Mouse (Mus musculus) heart, adult 18-20 months (tissue): ENCODE data around the gene Plk4. TPM values are rescaled to one million over a fixed set of nuclear protein-coding genes. Genes with fewer than 3 reads are reported as not detected.
"Not testable (repeated sequence)": the region's sequence is repeated elsewhere in the genome, so short reads cannot be mapped to it uniquely, and the experiment has no call there.

Source experiments
- DNase-seq, 2 experiments: peaks; one replicate each; pipeline ENCODE4 v3.0.0; 2021 to 2022; ENCODE audit warnings: mixed read lengths in 1 of 2
- long read RNA-seq, 2 experiments: library from polyadenylated mRNA; stranded (forward); transcript quantifications; one replicate each; pipeline ENCODE4 v2.0.0; 2021
- total RNA-seq, 2 experiments: library from RNA; stranded (reverse); gene quantifications; 2 replicates each; pipeline ENCODE4 v1.2.3; 2021

Plk4 gene
- 1 to 10 TPM in 1 of 2 experiments, under 1 TPM in 1; 0.84 to 2.5 TPM for total RNA-seq
- long read RNA-seq, experiment 1, partial matches to known transcripts: 0 of 2 reads
- long read RNA-seq, experiment 1, other reads (novel, unspliced or antisense): 0 of 2 reads
- long read RNA-seq, experiment 2, partial matches to known transcripts: 0 of 1 reads
- long read RNA-seq, experiment 2, other reads (novel, unspliced or antisense): 0 of 1 reads

GRCm38 (mm10) chr3:40799530-40800372, at the start of gene Plk4:
Gene Plk4 (plus strand): TSS chr3:40800019.
- DNase-seq: peak; percentile 98

- no peak for DNase-seq
Measured at GRCm38 (mm10) chr3:40760746-40761145, 39.1 kb upstream of the Plk4 start.

- no peak for DNase-seq
Measured at GRCm38 (mm10) chr3:40761312-40761711, 38.5 kb upstream of the Plk4 start.

- no peak for DNase-seq
Measured at GRCm38 (mm10) chr3:40793783-40794182, 6.0 kb upstream of the Plk4 start.

GRCm38 (mm10) chr3:40798054-40798453, 1.8 kb upstream of the Plk4 start:
- DNase-seq: no peak

GRCm38 (mm10) chr3:40798500-40798899, 1.3 kb upstream of the Plk4 start:
- peak; percentile 25 to 56 for DNase-seq

- DNase-seq: no peak
Measured at GRCm38 (mm10) chr3:40800373-40800823, 579 bp downstream of the Plk4 start.

GRCm38 (mm10) chr3:40806871-40807270, 7.1 kb downstream of the Plk4 start:
- DNase-seq: no peak

- DNase-seq: no peak
Measured at GRCm38 (mm10) chr3:40808686-40809085, 8.9 kb downstream of the Plk4 start.

- no peak for DNase-seq
Measured at GRCm38 (mm10) chr3:40809894-40810293, 10.1 kb downstream of the Plk4 start.

- no peak for DNase-seq
Measured at GRCm38 (mm10) chr3:40813275-40813674, 13.5 kb downstream of the Plk4 start.

- peak; percentile 9 to 13 for DNase-seq
Measured at GRCm38 (mm10) chr3:40845521-40845920, 45.7 kb downstream of the Plk4 start.

GRCm38 (mm10) chr3:40846473-40846956, 46.7 kb downstream of the Plk4 start, which contains the start of gene Mfsd8:
Gene Mfsd8 (minus strand): TSS chr3:40846886.
- peak; percentile 92 to 98 for DNase-seq

GRCm38 (mm10) chr3:40846957-40847017, 47.0 kb downstream of the Plk4 start, which contains the start of gene Abhd18:
Gene Abhd18 (plus strand): TSS chr3:40846970.
- DNase-seq: not testable (repeated sequence)

GRCm38 (mm10) chr3:40847018-40847417, 47.2 kb downstream of the Plk4 start:
- peak; percentile 57 to 68 for DNase-seq

GRCm38 (mm10) chr3:40847936-40848335, 48.1 kb downstream of the Plk4 start:
- DNase-seq: not testable (repeated sequence)

- DNase-seq: not testable (repeated sequence)
Measured at GRCm38 (mm10) chr3:40853123-40853738, 53.4 kb downstream of the Plk4 start.

Other genes starting within 250 kb of the Plk4 start
- under 1 TPM in 1 of 2 experiments, not detected in 1; 0.13 TPM for gene Slc25a31, start 91.2 kb upstream of the Plk4 start, total RNA-seq
- gene Hspa4l, start 55.5 kb upstream of the Plk4 start, total RNA-seq: 10 to 100 TPM; 56.5 to 63.3 TPM
- gene Mfsd8, start 46.9 kb downstream of the Plk4 start, total RNA-seq: 10 to 100 TPM; 19.7 to 21.7 TPM
- gene Abhd18, start 47.0 kb downstream of the Plk4 start, total RNA-seq: 10 to 100 TPM; 66.7 to 77.1 TPM
- under 1 TPM; 0.12 to 0.28 TPM for gene 1700034I23Rik, start 102.5 kb downstream of the Plk4 start, total RNA-seq
- gene Larp1b, start 149.8 kb downstream of the Plk4 start, total RNA-seq: 10 to 100 TPM; 62.0 to 64.2 TPM